Mouse (Mus musculus) embryonic facial prominence, embryonic 15.5 days (tissue): Measurements from ENCODE around the gene Pitpna. TPM values are rescaled to one million over a fixed set of nuclear protein-coding genes. Genes with fewer than 3 reads are reported as not detected.
A peak's percentile ranks its signal among the peaks of the same experiment; 100 is the strongest.

Source experiments
- ATAC-seq: fragments of 200-750 bp; cut with Nextera tagmentation; 2 replicates; pipeline ENCODE4 v1.8.0; 2017; ENCODE audit warnings: low read depth, moderate TSS enrichment; ENCODE audit not compliant: insufficient number of reproducible peaks, low FRiP score, low TSS enrichment
- H3K27ac ChIP-seq: fragments of 300-500 bp; sonication (generic); replicated peaks from 2 replicates; pipeline ENCODE4 v1.5.1; 2015; ENCODE audit warnings: mild to moderate bottlenecking, inconsistent platforms
- H3K27me3 ChIP-seq: fragments of 300-500 bp; sonication (generic); 2 replicates; pipeline ENCODE4 v1.6.1; 2015; ENCODE audit warnings: inconsistent platforms
- H3K36me3 ChIP-seq: fragments of 300-500 bp; sonication (generic); 2 replicates; pipeline ENCODE4 v1.6.1; 2015; ENCODE audit warnings: mild to moderate bottlenecking, inconsistent platforms
- H3K4me1 ChIP-seq: fragments of 300-500 bp; sonication (generic); 2 replicates; pipeline ENCODE4 v1.6.1; 2015; ENCODE audit warnings: inconsistent platforms
- H3K4me2 ChIP-seq: fragments of 300-500 bp; sonication (generic); replicated peaks from 2 replicates; pipeline ENCODE4 v1.6.1; 2015; ENCODE audit warnings: mild to moderate bottlenecking, inconsistent platforms
- H3K4me3 ChIP-seq: fragments of 300-500 bp; sonication (generic); replicated peaks from 2 replicates; pipeline ENCODE4 v1.5.1; 2015; ENCODE audit warnings: mild to moderate bottlenecking, inconsistent platforms
- H3K9ac ChIP-seq: fragments of 300-500 bp; sonication (generic); 2 replicates; pipeline ENCODE4 v1.6.1; 2015; ENCODE audit warnings: inconsistent platforms
- H3K9me3 ChIP-seq: fragments of 300-500 bp; sonication (generic); replicated peaks from 2 replicates; pipeline ENCODE4 v1.6.1; 2016; ENCODE audit warnings: inconsistent platforms
- WGBS: fragments of 180-500 bp; shearing (Covaris S2); methylation state at CpG from one replicate; pipeline ENCODE4 v1.1.7; 2015; 5-methylcytosine and 5-hydroxymethylcytosine counted together
- polyA plus RNA-seq: library from polyadenylated mRNA; unstranded; fragments of >200 nt; fragmentation: Nextera tagmentation; extraction: Ambion mirVana; gene quantifications from 2 replicates; pipeline ENCODE4 v1.2.1, GENCODE M21; 2015

The Pitpna gene
- polyA plus RNA-seq, 1 experiment from 2014 or later = 79.3 TPM

DNA sequence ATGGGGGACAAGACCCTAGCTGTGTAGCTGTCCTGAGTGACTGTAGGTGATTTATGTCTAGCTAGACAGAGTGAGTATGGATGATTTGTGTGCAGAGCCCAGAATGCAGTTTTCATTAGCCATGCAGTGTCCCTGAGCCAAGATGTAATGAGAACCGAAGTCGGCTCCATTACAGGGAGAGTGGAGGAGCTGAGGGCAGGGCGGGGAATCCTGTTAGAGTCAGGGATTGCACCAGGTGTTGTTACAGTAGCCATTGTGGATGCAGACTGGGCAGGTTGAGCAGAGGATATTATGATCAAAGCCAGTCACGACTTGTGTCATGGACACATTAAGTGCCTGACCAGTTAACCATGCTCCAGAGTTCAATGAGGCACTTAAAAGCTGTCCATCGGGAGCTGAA, 55.4 kb downstream of the Pitpna start:
- no peak overlapping the region for H3K4me2 ChIP-seq
- H3K4me3 ChIP-seq = no peak overlapping the region
- no peaks in the 10 kb centered on the region for H3K9me3 ChIP-seq
- no peaks in the 10 kb centered on the region for H3K27me3 ChIP-seq
- peaks cover 14% of the 10 kb centered on the region; the same call in 1 of the 2 replicates for H3K4me1 ChIP-seq
- H3K36me3 ChIP-seq = peaks cover 2% of the 10 kb centered on the region; the same call in 1 of the 2 replicates
- no peak overlapping the region for H3K9ac ChIP-seq
- WGBS = 78% methylated on average over 5 of the region's 5 CpGs
- ATAC-seq = no peak
- no peak overlapping the region for H3K27ac ChIP-seq

DNA sequence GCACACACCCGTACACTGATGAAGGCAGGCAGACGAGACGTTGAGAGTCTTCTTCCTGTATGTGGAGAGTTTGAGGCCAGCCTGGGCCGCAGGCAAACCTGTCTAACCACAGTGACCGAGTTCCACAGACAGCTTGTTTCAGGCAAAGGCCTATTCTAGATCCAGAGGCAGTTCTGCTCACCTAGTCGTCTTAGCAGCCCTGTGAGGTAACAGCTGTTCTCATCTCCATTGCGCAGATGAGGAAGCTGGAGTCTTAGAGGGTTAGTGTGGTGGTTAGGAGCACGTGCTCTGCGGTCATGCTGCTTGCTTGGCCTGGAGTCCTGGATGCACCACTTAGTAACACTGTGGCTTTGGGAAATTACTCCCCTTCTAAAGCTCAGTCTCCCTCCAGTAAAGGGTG, 56.8 kb downstream of the Pitpna start:
- peaks cover 2% of the 10 kb centered on the region; the same call in 1 of the 2 replicates for H3K36me3 ChIP-seq
- no peaks in the 10 kb centered on the region for H3K9me3 ChIP-seq
- no peak overlapping the region for H3K4me2 ChIP-seq
- no peak overlapping the region for H3K4me3 ChIP-seq
- ATAC-seq = no peak
- no peak overlapping the region for H3K9ac ChIP-seq
- WGBS = 75% methylated on average over 9 of the region's 9 CpGs
- no peaks in the 10 kb centered on the region for H3K27me3 ChIP-seq
- 0 out of 2 replicates have a peak overlapping the region, but pooled peaks have one; percentile 2 for H3K27ac ChIP-seq
- peaks cover 16% of the 10 kb centered on the region; the same call in 1 of the 2 replicates for H3K4me1 ChIP-seq

DNA sequence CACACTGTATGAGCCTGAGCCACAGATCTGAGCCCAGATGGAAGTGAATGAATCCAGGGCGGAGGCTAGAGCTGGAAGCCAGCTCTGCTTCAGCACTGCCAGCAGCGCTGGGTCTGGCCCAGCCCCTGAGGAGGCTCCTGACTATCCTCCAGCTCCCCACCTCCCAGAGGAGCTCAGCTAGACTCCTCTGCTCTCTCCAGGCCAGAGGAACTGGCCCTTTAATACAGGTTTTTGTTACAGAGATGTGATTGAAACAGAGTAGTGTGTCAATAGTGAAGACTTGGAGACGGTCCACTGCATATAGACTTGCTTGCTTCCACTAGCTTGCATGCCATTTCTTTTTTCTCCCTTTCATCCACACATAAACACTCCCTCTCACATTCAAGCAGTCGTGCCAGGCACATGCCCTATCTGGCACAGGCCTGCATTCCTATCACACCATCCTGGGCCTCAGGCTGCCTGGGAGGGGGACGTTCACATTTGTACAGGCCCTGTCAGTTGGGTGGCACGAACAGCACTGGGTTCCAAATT, 59.8 kb downstream of the Pitpna start:
- 52% methylated on average over 6 of the region's 6 CpGs for WGBS
- peaks cover 38% of the 10 kb centered on the region for H3K4me1 ChIP-seq
- H3K27ac ChIP-seq = peak overlapping the region; percentile 61
- H3K4me2 ChIP-seq = no peak overlapping the region
- H3K9me3 ChIP-seq = no peaks in the 10 kb centered on the region
- H3K4me3 ChIP-seq = no peak overlapping the region
- no peak for ATAC-seq
- H3K27me3 ChIP-seq = no peaks in the 10 kb centered on the region
- peaks cover 2% of the 10 kb centered on the region; the same call in 1 of the 2 replicates for H3K36me3 ChIP-seq
- no peak overlapping the region for H3K9ac ChIP-seq

DNA sequence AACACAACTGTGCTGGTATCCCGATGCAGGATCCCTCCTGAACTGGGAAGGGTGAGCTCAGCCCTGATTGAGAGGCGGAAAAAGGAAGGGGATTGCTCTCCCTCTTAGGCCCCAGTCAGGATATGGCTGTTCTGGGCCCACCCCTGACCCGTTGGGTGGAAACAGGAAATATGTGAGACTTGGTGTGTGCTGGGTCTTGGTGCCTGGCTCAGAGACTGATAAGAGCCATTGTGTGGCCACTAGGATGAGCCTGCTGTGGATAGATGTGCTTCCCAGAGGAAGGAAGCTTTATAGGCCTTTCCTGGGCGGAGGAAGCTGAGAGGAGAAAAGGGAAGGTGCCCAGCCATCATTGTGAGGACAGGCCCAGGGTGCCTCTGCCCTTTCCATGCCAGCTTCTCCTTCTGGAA, 61.3 kb downstream of the Pitpna start:
- H3K36me3 ChIP-seq = peaks cover 2% of the 10 kb centered on the region; the same call in 1 of the 2 replicates
- no peak overlapping the region for H3K4me3 ChIP-seq
- no peaks in the 10 kb centered on the region for H3K9me3 ChIP-seq
- peaks cover 52% of the 10 kb centered on the region for H3K4me1 ChIP-seq
- H3K27me3 ChIP-seq = no peaks in the 10 kb centered on the region
- no peak overlapping the region for H3K4me2 ChIP-seq
- ATAC-seq = no peak
- no peak overlapping the region for H3K9ac ChIP-seq
- H3K27ac ChIP-seq = peak overlapping the region; percentile 61
- WGBS = 71% methylated on average over 4 of the region's 4 CpGs

DNA sequence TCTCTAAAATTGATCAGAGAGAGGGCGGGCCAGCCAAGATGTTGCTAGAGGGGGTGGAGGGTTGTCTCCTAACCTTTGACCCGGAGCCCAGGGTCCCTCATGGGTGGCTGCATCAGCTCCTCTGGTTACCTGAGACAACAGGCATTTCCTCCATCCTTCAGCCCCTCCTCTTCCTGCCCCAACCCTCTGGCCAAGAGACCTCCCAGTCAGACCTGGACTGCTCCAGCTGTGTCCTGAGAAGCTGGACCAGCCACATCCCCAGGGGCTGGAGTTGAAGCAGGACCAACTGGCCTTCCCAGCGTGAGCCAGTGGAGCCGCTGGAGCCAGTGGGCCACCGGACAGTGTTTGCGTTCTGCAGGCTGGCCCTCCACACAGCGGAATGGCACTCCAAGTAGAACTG, 62.4 kb downstream of the Pitpna start, which contains the start of gene Myo1c:
Myo1c (plus strand) TSS at position 194 of the 400 bp plus-strand sequence.
- H3K4me1 ChIP-seq = peaks cover 64% of the 10 kb centered on the region
- whole genome bisulfite sequencing = 61% methylated on average over 7 of the region's 7 CpGs
- peak within 1 kb of the TSS; percentile 59 for H3K4me3 ChIP-seq
- H3K4me2 ChIP-seq = peak within 1 kb of the TSS; percentile 88
- no peaks in the 10 kb centered on the region for H3K36me3 ChIP-seq
- no peak for ATAC-seq
- no peaks in the 10 kb centered on the region for H3K27me3 ChIP-seq
- H3K9ac ChIP-seq = peak within 1 kb of the TSS; percentile 54; the same call in 1 of the 2 replicates
- no peaks in the 10 kb centered on the region for H3K9me3 ChIP-seq
- peak within 1 kb of the TSS; percentile 85 for H3K27ac ChIP-seq

DNA sequence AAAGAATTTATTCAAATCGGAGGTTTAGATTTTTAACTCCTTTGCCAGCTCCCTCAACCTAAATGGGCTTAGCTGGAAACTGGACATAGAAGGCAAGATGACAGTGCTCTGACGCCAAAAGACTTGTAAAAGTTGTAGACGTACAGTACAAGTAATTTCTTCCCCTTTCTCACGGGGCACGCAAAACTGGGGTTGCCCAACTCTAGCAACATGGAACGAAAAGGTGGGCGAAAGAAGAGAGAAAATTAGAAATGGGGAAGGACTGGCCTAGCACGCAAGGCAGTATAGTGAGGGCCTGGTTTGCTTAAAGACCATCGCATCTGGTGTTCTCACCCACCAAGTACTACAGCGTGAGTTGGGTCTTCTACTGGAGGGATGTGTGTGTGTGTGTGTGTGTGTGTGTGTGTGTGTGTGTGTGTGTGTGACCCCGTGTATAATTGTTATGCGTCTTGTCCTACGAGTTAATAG, 63.1 kb downstream of the Pitpna start:
- Histone ChIP-seq H3K9me3 (no peaks in the 10 kb centered on the region), H3K4me2 (peak overlapping the region; percentile 88), H3K27me3 (no peaks in the 10 kb centered on the region), H3K4me1 (peaks cover 68% of the 10 kb centered on the region), H3K36me3 (no peaks in the 10 kb centered on the region), H3K9ac (peak overlapping the region; percentile 54; the same call in 1 of the 2 replicates), H3K27ac (peak overlapping the region; percentile 28; the same call in 1 of the 2 replicates), H3K4me3 (peak overlapping the region; percentile 59)
- WGBS = 39% methylated on average over 13 of the region's 13 CpGs
- no peak for ATAC-seq

DNA sequence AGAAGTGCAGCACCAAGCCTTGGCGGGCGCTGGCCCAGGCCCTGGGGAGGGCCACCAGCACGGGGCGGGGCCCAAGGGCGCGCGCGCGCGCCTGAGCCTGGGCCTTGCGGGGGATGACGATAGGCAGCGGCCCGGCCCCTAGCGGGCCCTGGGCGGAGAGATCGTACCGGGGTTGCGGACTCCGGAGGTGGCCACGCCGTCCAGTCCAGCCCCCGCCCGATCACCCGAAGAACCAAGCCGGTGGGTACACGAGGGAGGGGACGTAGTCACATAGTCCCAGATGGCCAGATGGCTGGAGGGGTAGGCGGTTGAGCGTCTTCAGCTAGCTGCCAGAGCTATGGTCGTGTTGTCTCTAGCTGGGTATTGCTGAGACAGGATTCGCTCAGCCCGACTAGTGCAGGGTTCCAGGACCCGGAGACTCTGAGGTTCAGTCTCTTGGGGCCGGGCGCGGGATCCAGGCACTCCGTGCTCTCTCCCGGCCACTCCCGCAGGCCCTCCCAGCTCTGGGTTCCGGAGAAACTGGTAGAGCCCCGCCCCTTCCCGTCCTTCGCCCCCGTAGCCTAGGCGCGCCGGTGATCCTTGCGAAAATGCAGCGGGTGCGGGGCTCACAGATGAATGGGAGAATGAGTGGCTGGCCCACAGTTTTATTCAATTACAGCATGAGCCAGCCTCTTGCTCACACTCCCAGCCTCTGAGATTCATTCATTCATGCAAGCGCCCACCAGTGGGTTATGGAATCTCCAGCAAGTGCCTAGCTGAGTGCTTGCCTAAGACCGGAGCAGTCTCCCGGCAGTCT, 63.7 kb downstream of the Pitpna start:
- H3K27me3 ChIP-seq = no peaks in the 10 kb centered on the region
- peak overlapping the region; percentile 88 for H3K4me2 ChIP-seq
- H3K27ac ChIP-seq = peak overlapping the region; percentile 85
- under 1% methylated on average over 54 of the region's 54 CpGs for WGBS
- H3K4me3 ChIP-seq = peak overlapping the region; percentile 59
- H3K9ac ChIP-seq = peak overlapping the region; percentile 54
- peak; percentile 59 for ATAC-seq
- H3K9me3 ChIP-seq = no peaks in the 10 kb centered on the region
- no peaks in the 10 kb centered on the region for H3K36me3 ChIP-seq
- peaks cover 75% of the 10 kb centered on the region for H3K4me1 ChIP-seq

DNA sequence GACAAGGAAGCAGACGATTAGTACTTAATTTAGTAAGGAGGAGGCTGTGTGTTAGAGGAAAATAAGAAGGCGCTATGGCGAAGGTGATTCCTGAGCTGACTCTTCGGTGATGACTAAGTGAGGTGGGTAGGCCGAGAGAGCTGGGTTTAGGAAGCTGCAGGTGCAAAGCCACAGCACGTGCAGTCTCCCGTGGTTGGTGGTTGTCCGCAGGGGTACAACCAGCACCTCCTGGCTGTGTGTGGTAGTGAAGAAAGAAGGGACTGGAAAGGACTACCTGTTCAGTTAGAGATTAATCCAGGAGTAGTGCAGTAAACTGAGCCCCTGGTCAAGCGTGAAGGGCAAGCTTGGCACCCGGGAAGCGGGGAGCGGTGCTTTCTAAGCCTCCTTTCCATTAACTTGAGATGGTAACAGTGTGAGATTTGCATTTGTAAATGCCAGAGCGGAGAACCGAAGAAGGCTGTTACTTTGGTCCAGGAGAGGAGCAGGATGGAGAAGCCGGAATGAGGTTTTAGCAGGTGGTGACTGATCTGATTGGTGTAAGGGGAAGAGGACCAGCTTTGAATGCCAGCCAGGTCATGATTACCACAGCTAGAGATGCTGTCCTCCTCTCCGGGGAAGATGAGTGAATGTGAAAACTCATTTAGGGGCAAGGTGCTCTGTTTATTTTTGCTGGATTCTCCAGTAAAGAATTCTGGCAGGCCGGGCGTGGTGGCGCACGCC, 64.5 kb downstream of the Pitpna start:
- WGBS = 28% methylated on average over 20 of the region's 20 CpGs
- Histone ChIP-seq H3K4me2 (peak overlapping the region; percentile 88), H3K9ac (no peak overlapping the region), H3K4me1 (peaks cover 77% of the 10 kb centered on the region), H3K27me3 (no peaks in the 10 kb centered on the region), H3K27ac (peak overlapping the region; percentile 85), H3K36me3 (0 out of 2 replicates have a peak, but pooled peaks cover 4% of the 10 kb centered on the region), H3K4me3 (peak overlapping the region; percentile 59), H3K9me3 (no peaks in the 10 kb centered on the region)
- ATAC-seq = no peak

DNA sequence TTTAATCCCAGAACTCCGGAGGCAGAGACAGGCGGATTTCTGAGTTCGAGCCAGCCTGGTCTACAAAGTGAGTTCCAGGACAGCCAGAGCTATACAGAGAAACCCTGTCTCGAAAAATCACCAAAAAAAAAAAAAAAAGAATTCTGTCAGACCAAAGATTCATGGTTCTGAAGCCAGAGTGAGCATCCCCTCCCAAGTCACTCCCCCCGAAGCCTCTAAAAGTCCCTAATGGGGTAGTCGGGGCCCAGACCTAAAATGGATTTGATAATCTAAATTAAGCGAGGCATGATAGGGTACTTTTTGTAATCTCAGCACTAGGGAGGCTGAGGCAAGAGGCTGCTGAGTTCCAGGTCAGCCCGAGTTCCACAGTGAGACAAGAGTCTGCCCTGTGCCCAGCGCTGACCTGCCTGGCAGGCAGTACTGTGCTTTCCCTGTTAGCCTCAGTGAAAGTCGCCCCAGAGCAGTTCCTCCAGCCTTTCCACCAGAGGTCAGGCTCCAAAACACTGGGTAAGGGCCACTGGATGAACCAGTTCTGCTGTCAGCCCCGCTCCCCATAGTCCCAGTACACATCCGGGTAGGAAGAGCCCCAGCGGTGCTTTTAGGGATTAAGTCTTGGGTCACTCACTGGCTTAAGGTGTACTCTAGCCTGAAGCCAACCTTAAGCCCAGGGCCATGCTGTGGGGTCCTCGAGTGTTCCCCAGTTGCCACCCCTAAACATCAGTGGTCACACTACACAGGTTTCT, 65.2 kb downstream of the Pitpna start:
- Histone ChIP-seq H3K4me1 (peaks cover 73% of the 10 kb centered on the region), H3K36me3 (peaks cover 6% of the 10 kb centered on the region; the same call in 1 of the 2 replicates), H3K4me2 (peak overlapping the region; percentile 88), H3K9me3 (no peaks in the 10 kb centered on the region), H3K27ac (peak overlapping the region; percentile 90), H3K27me3 (no peaks in the 10 kb centered on the region), H3K4me3 (peak overlapping the region; percentile 55), H3K9ac (peak overlapping the region; percentile 41; the same call in 1 of the 2 replicates)
- no peak for ATAC-seq
- WGBS = 36% methylated on average over 14 of the region's 14 CpGs

DNA sequence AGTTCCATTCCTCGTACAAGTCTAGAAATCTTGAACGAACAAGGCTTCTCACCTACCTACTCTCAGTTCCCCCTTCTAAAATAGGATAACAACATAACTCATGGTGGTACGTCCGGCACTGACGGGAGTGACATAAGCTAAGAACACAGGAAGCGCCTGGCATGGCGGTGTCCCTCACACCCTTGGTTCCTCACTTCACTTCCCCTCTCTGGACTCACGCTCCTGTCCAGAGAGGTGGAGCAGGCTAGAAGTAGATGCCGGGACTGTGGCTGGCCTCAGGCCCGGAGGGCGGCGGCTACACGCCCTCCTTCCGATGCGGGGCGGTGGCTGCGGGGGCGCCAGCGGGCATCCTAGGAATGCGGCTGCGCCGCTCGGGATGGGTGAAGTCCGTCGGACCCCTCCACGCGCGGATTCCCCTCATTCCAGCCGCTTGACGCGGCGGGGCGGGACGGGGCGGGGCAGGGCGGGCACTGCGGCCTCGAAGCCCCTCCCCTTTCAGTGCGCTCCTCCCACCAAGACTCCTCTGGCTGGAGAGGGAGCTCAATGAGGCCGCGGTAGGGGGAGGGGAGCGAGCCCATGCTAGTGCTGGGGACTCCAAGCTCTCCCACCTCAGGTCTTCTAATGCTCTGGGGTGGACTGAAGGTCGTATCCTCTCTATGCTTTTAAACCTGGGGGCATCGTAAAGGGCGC, 66.0 kb downstream of the Pitpna start:
- Histone ChIP-seq H3K9ac (peak overlapping the region; percentile 41), H3K27ac (peak overlapping the region; percentile 90), H3K27me3 (no peaks in the 10 kb centered on the region), H3K36me3 (peaks cover 14% of the 10 kb centered on the region), H3K4me1 (peaks cover 73% of the 10 kb centered on the region), H3K4me2 (peak overlapping the region; percentile 88), H3K9me3 (no peaks in the 10 kb centered on the region), H3K4me3 (peak overlapping the region; percentile 55)
- under 1% methylated on average over 43 of the region's 45 CpGs for WGBS
- peak; percentile 73 for ATAC-seq
